Mouse (Mus musculus): ENCODE data around the gene Snrpb2.

Snrpb2 gene

GRCm38 (mm10) chr2:143078198-143078851 is 15.5 kb downstream of the Snrpb2 start, which contains the start of gene Otor:
Gene Otor, plus strand, starts transcription at chr2:143078473.
- no peaks in the 10 kb centered on the region for H3K27me3 ChIP-seq (ENCODE audit: insufficient read depth, low read length)
- TF ChIP-seq POU5F1 (IDR thresholded peaks at IDR 0.05; ENCODE audit: borderline replicate concordance, low read length), result no peak
- H3K4me3 ChIP-seq (replicated peaks; ENCODE audit: low read length), result no peak within 1 kb of the TSS
- H3K9me3 ChIP-seq (ENCODE audit: low read length), result no peaks in the 10 kb centered on the region
- no peaks in the 10 kb centered on the region for H3K36me3 ChIP-seq (ENCODE audit: insufficient read depth, low read length)
- H3K4me1 ChIP-seq (replicated peaks; ENCODE audit: low read depth, low read length), result no peaks in the 10 kb centered on the region

DNA sequence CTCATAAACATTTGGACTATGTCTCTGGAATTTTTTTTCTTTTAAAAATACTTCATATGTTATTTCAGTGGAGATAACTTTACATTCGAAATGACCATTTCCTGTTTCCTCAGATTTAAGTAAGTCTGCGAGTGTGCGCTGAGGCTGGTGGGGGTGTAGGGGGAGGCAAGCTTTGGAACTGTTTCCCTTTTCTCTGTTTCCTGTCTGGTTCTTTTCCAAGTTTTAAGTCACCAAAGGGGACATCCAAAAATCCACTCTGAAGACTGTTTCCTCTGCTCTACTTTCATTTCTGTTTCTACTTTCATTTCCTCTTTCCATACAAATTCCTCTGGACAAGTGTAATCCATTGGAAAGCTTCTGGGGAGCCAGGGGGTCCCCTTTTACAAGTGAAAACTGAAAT is 18.9 kb downstream of the Snrpb2 start:
- TF ChIP-seq CTCF (conservative IDR thresholded peaks at IDR 0.05; ENCODE audit: low read length), result no peak
- TF ChIP-seq POU5F1 (IDR thresholded peaks at IDR 0.05; ENCODE audit: borderline replicate concordance, low read length), result no peak
- no peak for TF ChIP-seq NANOG (IDR thresholded peaks at IDR 0.05; ENCODE audit: borderline replicate concordance, low read length)
- H3K36me3 ChIP-seq (ENCODE audit: insufficient read depth, low read length), result no peaks in the 10 kb centered on the region
- no peaks in the 10 kb centered on the region for H3K27me3 ChIP-seq (ENCODE audit: insufficient read depth, low read length)
- no peaks in the 10 kb centered on the region for H3K9me3 ChIP-seq (ENCODE audit: low read length)
- H3K4me3 ChIP-seq (replicated peaks; ENCODE audit: low read length), result no peak overlapping the region
- H3K4me1 ChIP-seq (replicated peaks; ENCODE audit: low read depth, low read length), result no peaks in the 10 kb centered on the region

DNA sequence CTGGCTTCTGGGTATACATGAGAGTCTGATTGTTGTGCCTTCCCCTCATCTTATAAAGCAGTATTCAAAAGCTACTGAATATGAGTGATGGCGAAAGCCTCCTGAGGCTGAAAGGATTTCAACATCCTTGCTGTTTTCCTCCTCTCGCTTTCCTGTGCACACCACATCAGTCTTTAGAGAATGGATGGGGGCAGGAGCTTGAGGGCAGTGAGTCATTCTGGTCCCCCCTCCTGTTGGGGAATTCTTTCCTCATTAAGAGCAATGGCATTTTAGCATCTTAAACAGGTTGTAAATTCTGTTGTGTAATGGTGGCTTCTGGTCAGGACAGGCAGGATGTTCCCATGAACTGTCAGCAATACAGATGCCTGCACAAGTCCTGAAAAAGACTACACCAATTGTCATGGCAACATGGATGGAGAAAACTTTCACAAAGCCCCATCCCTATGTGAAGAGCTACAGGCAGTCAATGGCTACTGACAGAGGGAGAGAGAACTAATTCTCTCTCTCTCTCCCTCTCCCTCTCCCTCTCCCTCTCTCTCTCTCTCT is 22.1 kb downstream of the Snrpb2 start:
- Histone ChIP-seq H3K4me3 (replicated peaks; ENCODE audit: low read length) (no peak overlapping the region), H3K36me3 (ENCODE audit: insufficient read depth, low read length) (no peaks in the 10 kb centered on the region), H3K9me3 (ENCODE audit: low read length) (no peaks in the 10 kb centered on the region), H3K27me3 (ENCODE audit: insufficient read depth, low read length) (no peaks in the 10 kb centered on the region), H3K4me1 (replicated peaks; ENCODE audit: low read depth, low read length) (no peaks in the 10 kb centered on the region)
- TF ChIP-seq POU5F1 (IDR thresholded peaks at IDR 0.05; ENCODE audit: borderline replicate concordance, low read length) (no peak), NANOG (IDR thresholded peaks at IDR 0.05; ENCODE audit: borderline replicate concordance, low read length) (no peak), CTCF (conservative IDR thresholded peaks at IDR 0.05; ENCODE audit: low read length) (no peak)

DNA sequence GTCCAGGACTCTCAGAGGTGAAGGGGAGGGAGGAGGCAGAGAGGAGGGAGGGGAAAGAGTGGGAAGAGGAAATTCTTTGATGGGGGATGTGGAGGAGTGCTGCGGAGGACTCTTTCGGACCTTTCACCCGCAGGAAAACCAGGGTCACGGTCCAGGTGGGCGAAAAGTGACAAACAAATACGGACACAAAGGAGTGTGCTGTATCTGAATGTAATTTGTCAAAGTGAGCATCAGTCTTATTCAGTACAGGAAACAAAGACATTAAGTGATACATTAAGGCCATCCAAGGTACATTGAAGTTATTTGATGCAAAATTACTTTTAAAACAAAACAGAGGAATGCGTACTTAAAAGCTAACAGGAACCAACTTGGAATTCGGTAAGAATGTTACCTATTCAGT is 27.0 kb downstream of the Snrpb2 start:
- TF ChIP-seq POU5F1 (IDR thresholded peaks at IDR 0.05; ENCODE audit: borderline replicate concordance, low read length), result no peak
- no peak for TF ChIP-seq NANOG (IDR thresholded peaks at IDR 0.05; ENCODE audit: borderline replicate concordance, low read length)
- no peak for TF ChIP-seq CTCF (conservative IDR thresholded peaks at IDR 0.05; ENCODE audit: low read length)
- no peak overlapping the region for H3K4me3 ChIP-seq (replicated peaks; ENCODE audit: low read length)
- no peaks in the 10 kb centered on the region for H3K9me3 ChIP-seq (ENCODE audit: low read length)
- no peaks in the 10 kb centered on the region for H3K36me3 ChIP-seq (ENCODE audit: insufficient read depth, low read length)
- no peaks in the 10 kb centered on the region for H3K27me3 ChIP-seq (ENCODE audit: insufficient read depth, low read length)
- H3K4me1 ChIP-seq (replicated peaks; ENCODE audit: low read depth, low read length), result no peaks in the 10 kb centered on the region

DNA sequence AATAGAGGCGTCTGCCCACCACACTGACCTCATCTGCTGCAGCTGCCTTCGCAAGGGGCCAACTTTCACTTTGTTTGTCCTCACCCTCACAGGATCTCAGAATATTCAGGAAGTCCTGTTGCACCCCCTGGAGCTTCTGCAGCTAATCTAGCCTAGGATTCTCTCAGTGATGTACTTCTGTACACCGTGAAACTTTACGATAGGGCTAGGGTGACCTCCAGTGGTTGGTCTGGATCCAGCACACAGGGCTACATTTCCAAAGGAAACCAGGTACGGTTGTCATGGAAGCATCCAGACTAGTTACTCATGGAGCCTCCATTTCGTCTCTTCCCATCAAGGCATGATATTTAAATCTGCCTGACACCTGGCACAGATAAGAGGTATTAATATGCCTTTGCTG is 30.9 kb downstream of the Snrpb2 start:
- Histone ChIP-seq H3K4me1 (replicated peaks; ENCODE audit: low read depth, low read length) (no peaks in the 10 kb centered on the region), H3K27me3 (ENCODE audit: insufficient read depth, low read length) (no peaks in the 10 kb centered on the region), H3K9me3 (ENCODE audit: low read length) (no peaks in the 10 kb centered on the region), H3K36me3 (ENCODE audit: insufficient read depth, low read length) (no peaks in the 10 kb centered on the region), H3K4me3 (replicated peaks; ENCODE audit: low read length) (no peak overlapping the region)
- no peak for TF ChIP-seq NANOG (IDR thresholded peaks at IDR 0.05; ENCODE audit: borderline replicate concordance, low read length)
- TF ChIP-seq POU5F1 (IDR thresholded peaks at IDR 0.05; ENCODE audit: borderline replicate concordance, low read length), result no peak
- peak; percentile 59 for TF ChIP-seq CTCF (conservative IDR thresholded peaks at IDR 0.05; ENCODE audit: low read length)

GRCm38 (mm10) chr2:143094761-143095160 is 31.9 kb downstream of the Snrpb2 start:
- no peaks in the 10 kb centered on the region for H3K9me3 ChIP-seq (ENCODE audit: low read length)
- no peaks in the 10 kb centered on the region for H3K36me3 ChIP-seq (ENCODE audit: insufficient read depth, low read length)
- no peak overlapping the region for H3K4me3 ChIP-seq (replicated peaks; ENCODE audit: low read length)
- H3K27me3 ChIP-seq (ENCODE audit: insufficient read depth, low read length), result no peaks in the 10 kb centered on the region
- TF ChIP-seq CTCF (conservative IDR thresholded peaks at IDR 0.05; ENCODE audit: low read length) (no peak), NANOG (IDR thresholded peaks at IDR 0.05; ENCODE audit: borderline replicate concordance, low read length) (no peak), POU5F1 (IDR thresholded peaks at IDR 0.05; ENCODE audit: borderline replicate concordance, low read length) (no peak)
- H3K4me1 ChIP-seq (replicated peaks; ENCODE audit: low read depth, low read length), result no peaks in the 10 kb centered on the region

GRCm38 (mm10) chr2:143097170-143097569 is 34.3 kb downstream of the Snrpb2 start:
- no peak for TF ChIP-seq NANOG (IDR thresholded peaks at IDR 0.05; ENCODE audit: borderline replicate concordance, low read length)
- TF ChIP-seq CTCF (conservative IDR thresholded peaks at IDR 0.05; ENCODE audit: low read length), result no peak
- no peak for TF ChIP-seq POU5F1 (IDR thresholded peaks at IDR 0.05; ENCODE audit: borderline replicate concordance, low read length)
- no peaks in the 10 kb centered on the region for H3K27me3 ChIP-seq (ENCODE audit: insufficient read depth, low read length)
- no peaks in the 10 kb centered on the region for H3K4me1 ChIP-seq (replicated peaks; ENCODE audit: low read depth, low read length)
- no peaks in the 10 kb centered on the region for H3K9me3 ChIP-seq (ENCODE audit: low read length)
- H3K36me3 ChIP-seq (ENCODE audit: insufficient read depth, low read length), result no peaks in the 10 kb centered on the region
- H3K4me3 ChIP-seq (replicated peaks; ENCODE audit: low read length), result no peak overlapping the region

DNA sequence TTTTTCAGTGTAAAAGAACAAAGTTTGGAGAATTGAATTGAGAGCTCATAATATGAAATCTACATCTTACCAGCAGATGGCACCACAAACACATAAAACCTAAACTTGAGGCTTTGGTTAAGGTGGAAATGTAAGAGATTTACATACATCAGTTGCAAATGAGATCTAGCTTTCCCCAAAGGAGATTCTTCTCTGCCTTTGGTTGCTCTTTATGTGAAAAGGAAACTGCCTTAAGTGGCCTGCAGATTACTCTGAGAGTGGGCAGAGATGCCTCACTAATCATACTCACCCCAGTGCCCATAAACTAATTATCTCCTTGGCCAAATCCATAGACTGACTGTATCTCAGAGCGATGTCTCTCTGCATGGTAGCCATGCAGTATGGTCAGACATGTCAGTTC is 51.0 kb downstream of the Snrpb2 start:
- Histone ChIP-seq H3K9me3 (ENCODE audit: low read length) (no peaks in the 10 kb centered on the region), H3K4me1 (replicated peaks; ENCODE audit: low read depth, low read length) (peaks cover 47% of the 10 kb centered on the region), H3K4me3 (replicated peaks; ENCODE audit: low read length) (no peak overlapping the region), H3K27me3 (ENCODE audit: insufficient read depth, low read length) (no peaks in the 10 kb centered on the region), H3K36me3 (ENCODE audit: insufficient read depth, low read length) (no peaks in the 10 kb centered on the region)
- TF ChIP-seq CTCF (conservative IDR thresholded peaks at IDR 0.05; ENCODE audit: low read length) (peak; percentile 20), POU5F1 (IDR thresholded peaks at IDR 0.05; ENCODE audit: borderline replicate concordance, low read length) (no peak), NANOG (IDR thresholded peaks at IDR 0.05; ENCODE audit: borderline replicate concordance, low read length) (no peak)

- no peaks in the 10 kb centered on the region for H3K27me3 ChIP-seq (ENCODE audit: insufficient read depth, low read length)
- H3K36me3 ChIP-seq (ENCODE audit: insufficient read depth, low read length), result no peaks in the 10 kb centered on the region
- H3K4me3 ChIP-seq (replicated peaks; ENCODE audit: low read length), result no peak overlapping the region
- peaks cover 51% of the 10 kb centered on the region for H3K4me1 ChIP-seq (replicated peaks; ENCODE audit: low read depth, low read length)
- H3K9me3 ChIP-seq (ENCODE audit: low read length), result no peaks in the 10 kb centered on the region
- no peak for TF ChIP-seq NANOG (IDR thresholded peaks at IDR 0.05; ENCODE audit: borderline replicate concordance, low read length)
- TF ChIP-seq CTCF (conservative IDR thresholded peaks at IDR 0.05; ENCODE audit: low read length), result no peak
- no peak for TF ChIP-seq POU5F1 (IDR thresholded peaks at IDR 0.05; ENCODE audit: borderline replicate concordance, low read length)
Measured at GRCm38 (mm10) chr2:143114716-143115115, 51.9 kb downstream of the Snrpb2 start.
